Mouse (Mus musculus) forebrain, embryonic 16.5 days (tissue): ENCODE results near the gene Dlgap4. TPM values are rescaled to one million over a fixed set of nuclear protein-coding genes. Genes with fewer than 3 reads are reported as not detected.

Source experiments
- ATAC-seq: fragments of 200-750 bp; cut with Nextera tagmentation; 2 replicates; pipeline ENCODE4 v1.8.0; 2017; ENCODE audit warnings: mild to moderate bottlenecking, moderate library complexity
- H3K27ac ChIP-seq: fragments of 300-500 bp; sonication (generic); 2 replicates; pipeline ENCODE4 v1.5.1; 2014; ENCODE audit warnings: low read length, control low read depth
- H3K27me3 ChIP-seq: fragments of 300-500 bp; sonication (generic); replicated peaks from 2 replicates; pipeline ENCODE4 v1.6.1; 2014; ENCODE audit warnings: low read length; ENCODE audit not compliant: control insufficient read depth, insufficient read depth
- H3K36me3 ChIP-seq: fragments of 300-500 bp; sonication (generic); 2 replicates; pipeline ENCODE4 v1.6.1; 2014; ENCODE audit not compliant: control insufficient read depth, insufficient read depth
- H3K4me1 ChIP-seq: fragments of 300-500 bp; sonication (generic); replicated peaks from 2 replicates; pipeline ENCODE4 v1.6.1; 2014; ENCODE audit warnings: low read length; ENCODE audit not compliant: control insufficient read depth, insufficient read depth
- H3K4me2 ChIP-seq: fragments of 300-500 bp; sonication (generic); 2 replicates; pipeline ENCODE4 v1.6.1; 2014; ENCODE audit warnings: mild to moderate bottlenecking, low read length, control low read depth
- H3K4me3 ChIP-seq: fragments of 300-500 bp; sonication (generic); replicated peaks from 2 replicates; pipeline ENCODE4 v1.5.1; 2014; ENCODE audit warnings: mild to moderate bottlenecking, low read length, control low read depth
- H3K9ac ChIP-seq: fragments of 300-500 bp; sonication (generic); replicated peaks from 2 replicates; pipeline ENCODE4 v1.6.1; 2014; ENCODE audit warnings: low read depth, low read length, control low read depth
- H3K9me3 ChIP-seq: fragments of 300-500 bp; sonication (generic); 2 replicates; pipeline ENCODE4 v1.6.1; 2016; ENCODE audit warnings: low read length; ENCODE audit not compliant: control insufficient read depth
- WGBS: fragments of 180-500 bp; shearing (Covaris S2); extraction: QIAGEN DNeasy Blood & Tissue Kit; methylation state at CpG from one replicate; pipeline ENCODE4 v1.1.7; 2014; 5-methylcytosine and 5-hydroxymethylcytosine counted together
- polyA plus RNA-seq: library from polyadenylated mRNA; unstranded; fragments of >200 nt; fragmentation: Nextera tagmentation; extraction: Ambion mirVana; gene quantifications from 2 replicates; pipeline ENCODE4 v1.2.1, GENCODE M21; 2015

The Dlgap4 gene
- polyA plus RNA-seq, 1 experiment from 2014 or later = 361 TPM

DNA sequence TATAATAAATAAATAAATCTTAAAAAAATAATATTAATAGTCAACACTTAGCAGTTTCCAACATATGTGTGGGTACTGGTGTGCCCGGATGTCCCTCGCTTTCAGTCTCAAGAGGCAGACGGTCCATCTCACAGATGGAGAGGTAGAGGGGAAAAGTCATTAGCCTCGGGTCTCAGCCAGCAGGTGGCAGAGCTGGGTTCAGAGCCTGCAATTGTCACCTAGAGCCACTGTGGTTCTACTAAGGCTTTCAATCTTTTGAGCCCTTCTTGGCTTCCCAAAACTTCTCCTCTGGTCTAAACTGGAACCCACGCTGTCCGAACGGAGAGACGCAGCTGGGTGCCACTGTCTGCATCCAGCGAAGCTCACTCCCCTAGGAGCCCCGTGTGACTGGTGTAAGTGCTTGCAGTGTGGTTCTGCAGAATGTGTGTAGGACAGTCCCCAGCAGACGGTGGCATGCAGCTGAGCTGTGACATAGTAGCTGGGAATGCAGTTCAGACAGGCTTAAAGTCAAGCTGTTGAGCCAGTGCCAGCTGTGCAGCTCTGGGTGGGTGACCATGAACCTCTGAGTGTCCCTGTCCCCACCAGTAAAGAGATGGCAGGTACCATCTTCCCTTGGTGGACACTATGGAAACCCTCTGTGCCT lies 29.2 kb upstream of the Dlgap4 start:
- no peaks in the 10 kb centered on the region for H3K9me3 ChIP-seq
- ATAC-seq = no peak; the same call in 1 of the 2 replicates

DNA sequence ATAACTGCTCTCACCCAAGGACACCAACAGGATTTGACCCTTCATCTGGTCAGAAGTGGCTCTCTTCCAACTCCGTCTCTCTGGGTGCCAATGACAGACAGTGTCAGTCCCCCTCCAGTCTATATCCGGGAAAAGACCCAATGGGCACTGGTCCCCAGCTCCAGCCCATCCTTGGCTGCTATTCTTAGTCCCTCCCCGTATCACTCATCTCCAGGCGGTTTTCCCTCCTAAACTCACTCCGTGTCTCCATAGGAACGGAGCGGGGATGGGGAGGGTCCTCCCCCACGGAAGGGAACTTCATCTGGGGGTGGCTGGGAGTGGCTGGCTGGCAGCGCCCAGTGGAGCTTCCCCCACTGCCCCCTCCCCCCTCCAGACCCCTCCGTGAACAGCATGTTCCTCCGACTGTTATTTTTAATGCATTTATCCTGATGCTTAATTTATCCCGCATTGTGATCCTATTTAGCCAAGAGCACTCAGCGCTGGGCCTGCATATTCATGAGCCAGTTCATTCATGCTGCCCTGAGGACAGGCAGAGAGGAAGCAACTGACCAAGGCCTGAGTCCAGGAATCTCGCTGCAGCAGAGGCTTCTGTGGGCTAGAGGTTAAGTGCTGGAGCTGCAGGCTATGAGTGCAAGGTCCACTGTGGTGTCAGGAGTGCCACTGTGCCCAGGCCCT lies 28.6 kb upstream of the Dlgap4 start:
- Histone ChIP-seq H3K27me3 (no peaks in the 10 kb centered on the region), H3K9ac (no peak overlapping the region), H3K9me3 (no peaks in the 10 kb centered on the region), H3K4me3 (0 out of 2 replicates have a peak overlapping the region, but pooled peaks have one; percentile 10), H3K36me3 (no peaks in the 10 kb centered on the region), H3K4me1 (peaks cover 16% of the 10 kb centered on the region), H3K4me2 (peak overlapping the region; percentile 38), H3K27ac (no peak overlapping the region)
- WGBS = 8% methylated on average over 14 of the region's 14 CpGs
- ATAC-seq = peak; percentile 74

More for the DNA sequence above, 29.2 kb upstream of the Dlgap4 start:
- Histone ChIP-seq H3K36me3 (no peaks in the 10 kb centered on the region), H3K27ac (no peak overlapping the region), H3K4me3 (no peak overlapping the region), H3K4me2 (peak overlapping the region; percentile 38; the same call in 1 of the 2 replicates), H3K9ac (no peak overlapping the region), H3K27me3 (no peaks in the 10 kb centered on the region), H3K4me1 (peaks cover 16% of the 10 kb centered on the region)
- 57% methylated on average over 11 of the region's 11 CpGs for WGBS

DNA sequence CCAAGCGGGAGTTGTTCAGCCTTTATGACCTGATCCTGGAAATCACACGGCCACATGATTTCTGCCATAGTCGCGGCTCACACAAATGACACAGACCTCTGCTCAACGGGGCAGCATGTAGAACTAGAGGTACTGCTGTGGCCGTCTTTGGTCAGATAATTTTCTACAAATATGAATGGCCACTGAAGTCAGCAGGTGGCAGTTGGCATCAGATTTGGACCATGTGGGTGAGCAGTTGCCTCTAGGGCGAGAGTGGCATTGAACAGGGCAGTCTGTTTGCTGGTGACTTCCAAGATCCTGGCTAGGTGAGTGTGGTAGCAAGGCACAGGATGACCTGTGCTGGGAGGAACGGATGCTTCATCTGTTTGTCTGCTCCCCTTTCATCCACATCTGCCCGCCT lies 24.0 kb upstream of the Dlgap4 start:
- H3K27me3 ChIP-seq = no peaks in the 10 kb centered on the region
- no peak overlapping the region for H3K4me3 ChIP-seq
- no peak overlapping the region for H3K9ac ChIP-seq
- no peak overlapping the region for H3K27ac ChIP-seq
- no peak overlapping the region for H3K4me2 ChIP-seq
- peaks cover 14% of the 10 kb centered on the region for H3K4me1 ChIP-seq
- WGBS = 90% methylated on average over 9 of the region's 9 CpGs
- no peaks in the 10 kb centered on the region for H3K36me3 ChIP-seq
- ATAC-seq = no peak
- H3K9me3 ChIP-seq = no peaks in the 10 kb centered on the region

DNA sequence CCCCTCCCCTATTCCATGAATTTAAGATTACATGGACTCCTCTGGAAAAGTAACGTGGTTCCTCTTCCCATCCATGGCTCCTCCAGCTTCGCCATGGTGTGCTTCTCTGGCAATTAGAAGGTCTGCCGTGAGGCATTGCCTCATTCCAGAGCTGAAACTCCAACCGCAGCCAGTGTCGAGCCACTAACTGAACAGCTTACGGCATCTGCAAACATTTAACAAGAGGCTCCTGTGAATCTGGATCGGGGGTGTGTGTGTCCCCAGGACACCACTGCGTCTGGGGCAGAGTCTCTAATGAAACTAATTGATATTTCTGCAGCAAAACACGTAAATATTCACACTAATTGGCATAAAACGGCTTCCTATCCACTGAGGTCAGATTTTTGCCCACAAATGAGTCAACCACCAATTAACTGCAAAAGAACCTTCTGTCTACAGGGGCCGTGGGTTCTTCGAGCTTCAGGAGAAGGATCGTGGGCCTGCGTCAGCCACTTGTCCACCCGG lies 18.5 kb upstream of the Dlgap4 start:
- no peak overlapping the region for H3K4me3 ChIP-seq
- no peaks in the 10 kb centered on the region for H3K9me3 ChIP-seq
- no peak overlapping the region for H3K4me2 ChIP-seq
- 40% methylated on average over 15 of the region's 15 CpGs for WGBS
- ATAC-seq = no peak
- no peaks in the 10 kb centered on the region for H3K27me3 ChIP-seq
- no peak overlapping the region for H3K27ac ChIP-seq
- no peak overlapping the region for H3K9ac ChIP-seq
- no peaks in the 10 kb centered on the region for H3K4me1 ChIP-seq
- no peaks in the 10 kb centered on the region for H3K36me3 ChIP-seq

DNA sequence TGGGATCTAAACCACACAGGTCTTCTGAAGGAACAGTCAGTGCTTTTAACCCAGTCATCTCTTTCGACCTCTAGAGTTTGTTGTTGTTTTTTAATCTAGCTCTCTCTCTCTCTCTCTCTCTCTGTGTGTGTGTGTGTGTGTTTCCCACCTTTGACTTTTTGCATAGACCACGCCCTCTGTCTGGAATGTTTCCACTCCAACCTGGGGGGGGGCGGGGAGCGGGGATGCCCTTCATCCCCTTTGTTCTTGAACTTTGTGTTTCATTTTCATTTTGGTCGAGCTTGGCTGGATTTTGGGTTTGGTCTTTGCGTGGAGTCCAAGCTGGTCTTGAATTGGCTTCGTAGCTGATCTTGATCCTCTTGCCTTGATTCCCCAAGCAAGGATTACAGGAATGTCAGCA lies 10.9 kb upstream of the Dlgap4 start:
- no peak overlapping the region for H3K4me3 ChIP-seq
- H3K9me3 ChIP-seq = no peaks in the 10 kb centered on the region
- 78% methylated on average over 7 of the region's 7 CpGs for WGBS
- H3K27me3 ChIP-seq = no peaks in the 10 kb centered on the region
- no peaks in the 10 kb centered on the region for H3K36me3 ChIP-seq
- no peaks in the 10 kb centered on the region for H3K4me1 ChIP-seq
- H3K9ac ChIP-seq = no peak overlapping the region
- ATAC-seq = no peak
- no peak overlapping the region for H3K4me2 ChIP-seq
- H3K27ac ChIP-seq = no peak overlapping the region

DNA sequence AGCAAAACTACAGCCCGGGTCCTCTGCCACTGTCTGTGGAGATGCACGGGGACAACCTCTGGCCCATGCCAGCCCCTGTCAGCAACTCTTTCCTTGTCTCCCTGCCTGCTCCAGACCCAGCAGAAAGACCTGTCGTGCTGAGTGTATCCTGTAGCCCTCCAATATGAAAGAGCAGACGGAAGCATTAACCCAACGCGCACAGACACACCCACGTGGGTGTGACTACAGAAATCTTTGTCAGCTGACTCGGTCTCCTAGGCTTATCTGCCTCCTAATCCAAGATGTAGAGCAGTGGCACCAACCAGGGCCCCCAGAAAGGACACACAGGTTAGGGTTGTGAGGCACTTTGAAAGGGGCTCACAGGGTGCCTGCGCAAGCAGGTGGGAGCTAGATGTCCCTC lies 9.8 kb upstream of the Dlgap4 start:
- no peak overlapping the region for H3K4me2 ChIP-seq
- H3K4me3 ChIP-seq = no peak overlapping the region
- ATAC-seq = no peak
- no peak overlapping the region for H3K9ac ChIP-seq
- no peaks in the 10 kb centered on the region for H3K4me1 ChIP-seq
- H3K27ac ChIP-seq = no peak overlapping the region
- no peaks in the 10 kb centered on the region for H3K36me3 ChIP-seq
- H3K9me3 ChIP-seq = no peaks in the 10 kb centered on the region
- WGBS = 82% methylated on average over 9 of the region's 9 CpGs
- no peaks in the 10 kb centered on the region for H3K27me3 ChIP-seq

DNA sequence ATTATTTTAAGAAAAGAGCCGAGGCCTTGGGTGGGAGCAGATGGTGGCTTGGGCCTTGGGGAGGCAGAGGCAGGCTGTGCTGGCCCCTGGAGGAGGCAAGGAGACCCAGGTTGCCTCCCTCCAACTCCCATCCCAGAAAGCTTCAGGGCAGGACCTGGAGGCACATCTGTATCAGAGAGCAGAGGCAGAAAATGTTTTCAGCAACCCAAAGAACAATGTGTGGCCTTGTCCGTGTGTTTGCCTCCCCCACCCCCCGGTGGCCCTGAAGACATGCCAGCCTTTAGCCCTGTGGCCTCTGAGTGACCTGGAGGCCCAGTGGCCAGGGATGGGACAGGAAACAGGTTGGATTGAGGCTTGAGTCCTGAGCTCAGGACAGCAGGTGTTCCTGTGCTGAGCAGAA lies 8.4 kb upstream of the Dlgap4 start:
- Histone ChIP-seq H3K9ac (no peak overlapping the region), H3K27ac (no peak overlapping the region), H3K9me3 (no peaks in the 10 kb centered on the region), H3K36me3 (no peaks in the 10 kb centered on the region), H3K4me2 (no peak overlapping the region), H3K4me3 (no peak overlapping the region), H3K4me1 (no peaks in the 10 kb centered on the region), H3K27me3 (no peaks in the 10 kb centered on the region)
- WGBS = 67% methylated on average over 3 of the region's 3 CpGs
- ATAC-seq = no peak

DNA sequence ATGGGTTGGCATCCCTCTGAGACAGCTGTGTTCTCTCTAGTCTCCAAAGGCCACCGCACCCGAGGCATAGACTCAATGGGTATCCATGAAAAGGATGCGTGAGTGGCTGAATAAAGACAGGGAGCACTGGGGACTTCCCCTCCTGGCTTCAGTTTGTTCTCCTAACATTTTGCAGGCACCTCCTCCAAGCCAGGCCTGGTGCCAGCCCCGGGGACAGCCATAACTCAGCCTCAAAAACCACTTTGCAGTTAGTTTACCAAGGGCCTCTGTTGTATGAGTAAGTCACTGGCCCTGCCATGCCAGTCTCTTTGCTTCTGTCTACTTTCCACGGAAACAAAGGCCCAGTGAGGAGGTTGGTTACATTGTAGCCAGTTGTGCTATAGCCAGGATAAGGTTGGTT lies 7.5 kb upstream of the Dlgap4 start:
- no peaks in the 10 kb centered on the region for H3K36me3 ChIP-seq
- no peaks in the 10 kb centered on the region for H3K27me3 ChIP-seq
- H3K4me1 ChIP-seq = no peaks in the 10 kb centered on the region
- H3K4me2 ChIP-seq = no peak overlapping the region
- no peaks in the 10 kb centered on the region for H3K9me3 ChIP-seq
- no peak for ATAC-seq
- H3K27ac ChIP-seq = no peak overlapping the region
- H3K9ac ChIP-seq = no peak overlapping the region
- 72% methylated on average over 5 of the region's 5 CpGs for WGBS
- no peak overlapping the region for H3K4me3 ChIP-seq

DNA sequence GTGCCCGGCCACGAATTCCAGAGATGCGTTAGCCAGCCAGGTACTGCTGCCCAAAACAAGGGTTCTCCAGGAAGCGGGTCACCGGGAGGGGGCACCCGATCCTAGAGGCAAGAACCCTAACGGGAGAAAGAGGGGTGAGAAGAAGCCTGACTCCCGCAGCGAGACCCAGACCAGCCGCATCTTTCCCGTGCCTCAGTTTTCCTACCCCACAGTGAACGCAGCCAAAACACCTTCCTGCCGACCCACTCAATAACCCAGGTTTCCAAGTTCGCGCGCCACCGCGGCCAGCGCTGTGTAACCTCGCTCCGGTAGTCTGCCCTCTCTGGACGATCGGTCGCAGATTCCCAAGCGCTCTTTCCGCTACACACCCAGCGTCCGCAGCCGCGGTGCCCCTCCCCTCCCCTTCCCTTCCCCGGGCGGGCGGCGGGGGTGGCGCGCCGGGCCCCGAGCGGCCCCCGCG lies 394 bp upstream of the Dlgap4 start:
- Histone ChIP-seq H3K4me3 (peak overlapping the region; percentile 75), H3K4me2 (peak overlapping the region; percentile 95), H3K9me3 (no peaks in the 10 kb centered on the region), H3K4me1 (peaks cover 32% of the 10 kb centered on the region), H3K27ac (no peak overlapping the region; the same call in 1 of the 2 replicates), H3K36me3 (no peaks in the 10 kb centered on the region), H3K27me3 (peaks cover 11% of the 10 kb centered on the region; the same call in 1 of the 2 replicates), H3K9ac (peak overlapping the region; percentile 91)
- ATAC-seq = peak; percentile 45
- under 1% methylated on average over 41 of the region's 41 CpGs for WGBS
